Mouse (Mus musculus) E14TG2a.4 (cell line): ENCODE measurements around the gene Adi1.

Source experiments
- H3K27me3 ChIP-seq: 2 replicates; pipeline ENCODE4 v1.6.1; 2014; ENCODE audit warnings: low read length, control low read depth; ENCODE audit not compliant: insufficient read depth
- H3K36me3 ChIP-seq: 2 replicates; pipeline ENCODE4 v1.6.1; 2014; ENCODE audit warnings: low read length, control low read depth; ENCODE audit not compliant: insufficient read depth
- H3K4me1 ChIP-seq: replicated peaks from 2 replicates; pipeline ENCODE4 v1.6.1; 2014; ENCODE audit warnings: low read depth, low read length, control low read depth
- H3K4me3 ChIP-seq: replicated peaks from 2 replicates; pipeline ENCODE4 v1.5.1; 2014; ENCODE audit warnings: mild to moderate bottlenecking, low read length
- H3K9me3 ChIP-seq: 2 replicates; pipeline ENCODE4 v1.6.1; 2014; ENCODE audit warnings: low read length, control low read depth
- CTCF ChIP-seq: conservative IDR thresholded peaks from 2 replicates; pipeline ENCODE4 v1.5.1; 2014; ENCODE audit warnings: low read length
- NANOG ChIP-seq: IDR thresholded peaks from 2 replicates; pipeline ENCODE4 v1.6.1; 2014; ENCODE audit warnings: borderline replicate concordance, low read length, mixed read lengths
- POU5F1 ChIP-seq: IDR thresholded peaks from 2 replicates; pipeline ENCODE4 v1.6.1; 2014; ENCODE audit warnings: low read length, borderline replicate concordance

The Adi1 gene

GRCm38 (mm10) chr12:28686199-28686879 lies 11.3 kb downstream of the Adi1 start:
- 0 out of 2 replicates have a peak, but pooled peaks cover 5% of the 10 kb centered on the region for H3K4me1 ChIP-seq

GRCm38 (mm10) chr12:28688996-28689395 lies 14.0 kb downstream of the Adi1 start:
- Histone ChIP-seq H3K36me3 (peaks cover 47% of the 10 kb centered on the region), H3K4me1 (peaks cover 12% of the 10 kb centered on the region), H3K9me3 (no peaks in the 10 kb centered on the region), H3K4me3 (no peak overlapping the region), H3K27me3 (no peaks in the 10 kb centered on the region)
- TF ChIP-seq CTCF: no peak
- no peak for TF ChIP-seq POU5F1
- no peak for TF ChIP-seq NANOG

More at GRCm38 (mm10) chr12:28686199-28686879, 11.3 kb downstream of the Adi1 start:
- Histone ChIP-seq H3K27me3 (no peaks in the 10 kb centered on the region), H3K9me3 (peaks cover 17% of the 10 kb centered on the region), H3K4me3 (no peak overlapping the region), H3K36me3 (peaks cover 44% of the 10 kb centered on the region)
- TF ChIP-seq POU5F1 (no peak), NANOG (no peak), CTCF (no peak)

DNA sequence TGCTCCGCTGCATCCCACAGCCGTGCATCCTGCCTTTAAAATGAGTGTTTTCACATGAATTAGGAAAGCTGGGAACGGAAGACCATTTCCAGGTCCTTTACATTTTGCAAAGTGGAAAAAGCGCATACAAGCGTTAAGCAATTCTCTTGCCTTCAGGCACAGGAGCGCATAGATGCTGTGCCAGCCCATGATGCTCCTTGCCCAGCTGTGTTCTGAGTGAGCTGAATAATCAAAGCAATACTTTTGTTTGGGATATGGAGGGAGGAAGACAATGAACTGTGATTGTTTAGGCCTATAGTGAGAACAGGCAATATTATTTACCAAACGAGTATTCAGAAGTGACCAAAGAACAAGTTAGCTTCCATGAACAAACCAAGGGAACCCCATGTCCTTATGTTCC lies 15.7 kb downstream of the Adi1 start:
- Histone ChIP-seq H3K36me3 (peaks cover 50% of the 10 kb centered on the region), H3K9me3 (no peaks in the 10 kb centered on the region), H3K4me1 (peaks cover 22% of the 10 kb centered on the region), H3K4me3 (no peak overlapping the region), H3K27me3 (no peaks in the 10 kb centered on the region)
- TF ChIP-seq CTCF (no peak), NANOG (no peak), POU5F1 (no peak)

- H3K9me3 ChIP-seq: no peaks in the 10 kb centered on the region
- no peak overlapping the region for H3K4me3 ChIP-seq
- no peak for TF ChIP-seq CTCF
- no peak for TF ChIP-seq NANOG
- TF ChIP-seq POU5F1: no peak
- peaks cover 65% of the 10 kb centered on the region for H3K36me3 ChIP-seq
- H3K4me1 ChIP-seq: peaks cover 32% of the 10 kb centered on the region
- no peaks in the 10 kb centered on the region for H3K27me3 ChIP-seq
Measured at GRCm38 (mm10) chr12:28693738-28694137, 18.7 kb downstream of the Adi1 start.

DNA sequence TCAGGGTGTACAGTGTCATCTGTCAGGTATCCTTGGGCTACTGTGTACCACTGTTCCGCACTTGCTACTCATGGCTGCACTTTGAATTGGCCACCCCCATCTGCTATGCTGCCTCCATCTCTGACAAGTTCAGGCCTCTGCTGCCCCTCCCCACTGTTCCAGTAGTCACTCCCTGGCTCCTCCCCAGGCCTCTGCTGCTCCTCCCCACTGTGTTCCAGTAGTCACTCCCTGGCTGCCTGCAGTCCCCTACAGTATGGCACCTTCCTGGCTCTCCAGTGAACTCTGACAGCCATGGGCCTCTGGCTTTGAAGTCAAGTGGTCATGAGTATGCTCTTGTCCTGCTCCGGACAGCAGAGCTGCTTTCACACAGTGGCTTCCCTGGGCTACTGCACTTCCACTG lies 19.2 kb downstream of the Adi1 start:
- Histone ChIP-seq H3K36me3 (peaks cover 65% of the 10 kb centered on the region), H3K4me1 (peaks cover 31% of the 10 kb centered on the region), H3K4me3 (no peak overlapping the region), H3K9me3 (no peaks in the 10 kb centered on the region), H3K27me3 (no peaks in the 10 kb centered on the region)
- TF ChIP-seq POU5F1 (no peak), CTCF (no peak), NANOG (no peak)

GRCm38 (mm10) chr12:28694776-28695175 lies 19.7 kb downstream of the Adi1 start:
- H3K36me3 ChIP-seq: peaks cover 65% of the 10 kb centered on the region
- H3K4me1 ChIP-seq: peaks cover 28% of the 10 kb centered on the region
- TF ChIP-seq POU5F1: no peak
- TF ChIP-seq NANOG: no peak
- TF ChIP-seq CTCF: no peak
- H3K4me3 ChIP-seq: no peak overlapping the region
- no peaks in the 10 kb centered on the region for H3K27me3 ChIP-seq
- no peaks in the 10 kb centered on the region for H3K9me3 ChIP-seq

DNA sequence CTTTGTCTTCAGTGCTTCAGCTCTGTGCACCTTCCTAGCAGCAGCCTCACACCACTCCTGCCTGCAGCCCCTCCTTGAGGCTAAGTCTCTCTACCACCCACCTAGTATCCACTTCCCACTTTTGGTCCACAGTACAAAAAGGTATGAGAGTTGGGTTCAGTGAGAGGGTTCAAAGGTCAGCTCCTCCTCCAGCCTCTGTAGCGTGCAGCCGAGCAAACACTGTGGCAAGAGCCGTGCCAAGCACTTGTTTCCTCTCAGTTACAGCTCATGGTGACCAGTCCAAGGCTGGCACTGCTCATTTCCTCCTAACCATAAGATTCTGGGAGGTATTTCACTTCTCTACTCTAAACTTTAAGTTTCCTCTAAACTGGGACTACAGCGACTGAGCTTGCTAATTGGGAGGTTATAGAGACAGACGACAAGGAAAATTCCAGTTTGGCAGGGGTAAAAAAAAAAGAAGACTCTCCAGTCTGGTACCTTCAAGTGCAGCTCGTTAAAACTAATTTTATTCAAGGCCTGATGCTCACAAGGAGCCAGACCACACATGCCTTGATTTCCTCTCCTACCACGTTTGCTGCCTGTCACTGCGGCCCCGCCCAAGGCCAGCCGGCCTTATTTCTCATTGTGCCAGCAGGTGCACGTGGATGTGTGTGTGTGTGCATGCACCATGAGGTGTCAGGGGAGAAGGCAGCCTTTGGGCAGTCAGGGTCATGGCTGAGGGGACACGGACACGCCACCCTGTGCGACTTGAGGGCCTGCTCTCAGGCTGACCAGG lies 23.0 kb downstream of the Adi1 start:
- Histone ChIP-seq H3K9me3 (no peaks in the 10 kb centered on the region), H3K36me3 (peaks cover 39% of the 10 kb centered on the region), H3K27me3 (no peaks in the 10 kb centered on the region), H3K4me3 (no peak overlapping the region), H3K4me1 (peaks cover 52% of the 10 kb centered on the region)
- TF ChIP-seq NANOG: no peak
- no peak for TF ChIP-seq CTCF
- no peak for TF ChIP-seq POU5F1

- peaks cover 44% of the 10 kb centered on the region for H3K36me3 ChIP-seq
- H3K9me3 ChIP-seq: no peaks in the 10 kb centered on the region
- peaks cover 54% of the 10 kb centered on the region for H3K4me1 ChIP-seq
- no peaks in the 10 kb centered on the region for H3K27me3 ChIP-seq
- no peak overlapping the region for H3K4me3 ChIP-seq
- TF ChIP-seq CTCF (no peak), NANOG (no peak), POU5F1 (no peak)
Measured at GRCm38 (mm10) chr12:28699086-28699485, 24.1 kb downstream of the Adi1 start.
